Mouse (Mus musculus) ovary, adult 10 weeks (tissue): ENCODE results near the gene Krtcap2. TPM values are rescaled to one million over a fixed set of nuclear protein-coding genes. Genes with fewer than 3 reads are reported as not detected.

Experiments used
- polyA plus RNA-seq: library from polyadenylated mRNA; stranded (reverse); fragments of 350-450 nt; fragmentation: Illumina TruSeq; extraction: RNeasy Lipid Tissue Mini Kit (QIAGEN cat#74804); gene quantifications from one replicate; pipeline ENCODE4 v1.2.3, GENCODE M21; 2014

The Krtcap2 gene
- polyA plus RNA-seq, result 23.2 TPM

GRCm38 (mm10) chr3:89245688-89246171 is at the start of gene Krtcap2:
Krtcap2 (plus strand) TSS chr3:89245966.

DNA sequence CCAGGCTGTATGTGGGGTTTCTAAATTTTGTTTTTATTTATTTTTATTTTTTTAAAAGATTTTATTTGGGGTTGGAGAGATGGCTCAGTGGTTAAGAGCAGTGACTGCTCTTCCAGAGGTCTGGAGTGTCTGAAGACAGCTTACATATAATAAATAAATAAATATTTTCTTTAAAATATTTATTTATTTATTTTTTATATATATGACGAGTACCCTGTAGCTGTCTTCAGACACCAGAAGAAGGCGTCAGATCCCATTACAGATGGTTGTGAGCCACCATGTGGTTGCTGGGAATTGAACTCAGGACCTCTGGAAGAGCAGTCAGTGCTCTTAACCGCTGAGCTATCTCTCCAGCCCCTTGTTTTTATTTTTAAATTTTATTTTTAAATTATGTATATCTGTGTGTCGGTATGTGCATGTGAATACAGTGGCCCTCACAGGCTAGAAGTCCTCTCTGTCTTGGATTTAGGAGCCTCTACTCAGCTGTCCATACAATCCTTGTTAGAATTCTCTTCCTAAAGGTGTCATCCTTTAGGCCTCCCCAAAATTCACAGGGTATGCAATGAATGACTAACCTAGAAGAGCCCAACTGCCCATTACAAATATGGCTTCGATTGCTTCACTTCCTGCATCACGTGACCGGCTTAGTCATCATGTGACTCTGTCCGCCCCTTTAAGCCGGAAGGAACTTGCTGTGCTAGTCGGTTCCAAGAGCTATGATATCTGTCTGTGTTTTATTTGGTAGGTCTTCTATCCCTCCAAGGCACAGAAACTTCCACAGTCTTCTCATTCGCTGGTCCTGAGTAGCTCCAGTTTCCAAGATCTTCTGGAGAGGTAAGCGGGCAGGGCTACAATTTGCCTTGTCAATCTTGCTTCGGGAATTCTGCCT is 43.3 kb upstream of the Krtcap2 start, which contains the start of gene Gba:
Gene Gba, plus strand, starts transcription at position 676 of the 889 bp plus-strand sequence.

GRCm38 (mm10) chr3:89214681-89215411 is 30.9 kb upstream of the Krtcap2 start, which contains the start of gene Thbs3:
Thbs3 (plus strand) TSS chr3:89215180.

GRCm38 (mm10) chr3:89226900-89227299 is 18.9 kb upstream of the Krtcap2 start, which contains the start of gene Mtx1:
Mtx1 (minus strand) TSS chr3:89227088.

GRCm38 (mm10) chr3:89228836-89229235 is 16.9 kb upstream of the Krtcap2 start, which contains the start of gene Muc1:
Muc1 (plus strand) TSS chr3:89229057.

GRCm38 (mm10) chr3:89246261-89247100 is 715 bp downstream of the Krtcap2 start, which contains the start of gene Trim46:
Trim46 (minus strand) TSS chr3:89246309.

GRCm38 (mm10) chr3:89259076-89259475 is 13.3 kb downstream of the Krtcap2 start, which contains the start of gene Dpm3:
Dpm3 (plus strand) TSS chr3:89259358.

DNA sequence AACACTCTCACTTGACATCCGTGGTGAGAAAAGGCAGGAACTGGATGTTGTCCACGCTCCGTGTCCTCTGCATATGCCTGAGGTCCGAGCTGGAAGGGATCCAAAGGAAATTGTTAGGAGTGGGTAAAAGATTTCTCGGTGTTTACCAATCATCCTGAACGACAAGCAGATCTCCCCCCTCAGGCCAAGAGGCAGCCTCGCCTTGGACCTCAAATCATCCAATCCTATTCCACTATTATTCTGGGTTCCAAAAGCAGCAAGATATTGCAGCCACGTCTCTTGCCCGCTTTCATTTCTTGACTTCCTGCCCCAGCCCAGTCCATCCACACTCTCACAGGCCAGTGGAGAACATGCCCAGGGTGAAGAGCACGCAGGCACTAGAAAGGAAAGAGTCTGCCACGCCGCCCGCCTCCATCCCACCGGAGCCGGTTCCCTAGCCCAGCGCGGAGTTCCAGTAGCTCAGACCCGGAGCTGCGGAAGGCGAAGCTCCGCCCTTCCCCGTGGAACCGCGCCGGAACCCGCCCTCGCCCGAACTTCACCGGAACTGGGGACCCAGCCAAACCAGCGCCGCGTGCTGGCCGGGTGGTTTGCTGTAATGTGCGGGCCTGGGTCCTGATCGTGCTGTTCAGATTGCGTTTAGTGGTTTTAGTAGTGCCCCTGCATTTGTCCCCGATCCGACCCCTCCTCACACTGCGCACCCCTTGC is 24.4 kb downstream of the Krtcap2 start, which contains the start of gene Slc50a1:
Gene Slc50a1, minus strand, starts transcription at position 520 of the 705 bp plus-strand sequence.

DNA sequence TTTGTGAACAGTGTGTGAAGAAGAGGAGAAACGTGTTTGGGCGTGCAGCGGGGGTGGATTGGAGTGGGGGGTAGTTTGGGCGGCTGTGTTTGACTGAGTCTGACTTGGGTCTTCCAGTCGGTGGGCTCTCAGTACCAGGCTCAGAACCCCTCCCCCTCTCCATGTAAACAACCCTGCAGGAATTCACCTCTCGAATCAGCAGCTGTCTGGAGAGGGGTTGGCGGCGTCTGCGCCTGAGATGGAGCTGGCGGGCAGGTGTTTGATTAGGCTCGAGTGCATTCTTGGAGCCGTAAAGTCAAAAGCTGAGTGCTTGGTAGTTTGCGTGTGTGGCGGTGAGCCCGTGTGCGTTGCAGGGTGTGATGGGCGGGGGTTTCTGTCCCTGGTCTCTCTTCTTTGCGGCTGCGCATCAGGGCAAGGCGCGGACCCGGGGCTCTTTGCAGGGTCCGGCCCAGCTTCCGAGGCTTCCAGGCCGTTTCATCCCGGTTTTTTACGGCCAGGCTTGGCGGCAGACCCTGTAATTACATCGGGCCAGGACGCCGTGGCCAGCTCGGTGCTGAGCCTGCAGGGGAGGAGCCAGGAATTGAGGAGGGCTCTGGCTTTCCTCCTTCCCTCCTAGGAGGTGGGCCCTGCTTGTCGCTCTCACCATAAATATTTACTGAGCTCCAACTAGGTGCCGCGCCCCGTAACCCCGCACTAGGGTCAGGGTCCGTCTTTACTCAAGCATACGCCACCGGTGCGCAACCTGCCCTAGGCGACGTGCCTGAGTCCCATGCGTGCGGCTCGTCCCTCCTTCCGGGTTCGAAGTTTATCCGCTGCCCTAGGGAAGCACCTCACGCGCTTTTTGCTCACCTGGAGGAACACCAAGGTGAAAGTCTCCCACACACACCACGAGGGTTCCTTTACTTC is 35.1 kb downstream of the Krtcap2 start, which contains the start of gene Efna1:
Gene Efna1, minus strand, starts transcription at position 537 of the 906 bp plus-strand sequence.

Other genes starting within 250 kb of the Krtcap2 start
- 4.6 TPM for gene Rusc1, start 152.7 kb upstream of the Krtcap2 start, polyA plus RNA-seq
- gene Gm43738, start 144.9 kb upstream of the Krtcap2 start, polyA plus RNA-seq, result not detected
- 19.0 TPM for gene Fdps, start 144.0 kb upstream of the Krtcap2 start, polyA plus RNA-seq
- 0.48 TPM for gene Pklr, start 109.8 kb upstream of the Krtcap2 start, polyA plus RNA-seq
- not detected for gene Hcn3, start 85.8 kb upstream of the Krtcap2 start, polyA plus RNA-seq
- 13.0 TPM for gene Clk2, start 81.2 kb upstream of the Krtcap2 start, polyA plus RNA-seq
- 10.0 TPM for gene Scamp3, start 68.5 kb upstream of the Krtcap2 start, polyA plus RNA-seq
- gene Fam189b, start 62.8 kb upstream of the Krtcap2 start, polyA plus RNA-seq, result 0.48 TPM
- 9.7 TPM for gene Gba, start 43.0 kb upstream of the Krtcap2 start, polyA plus RNA-seq
- 0.57 TPM for gene Thbs3, start 30.8 kb upstream of the Krtcap2 start, polyA plus RNA-seq
- gene Mtx1, start 18.9 kb upstream of the Krtcap2 start, polyA plus RNA-seq, result 26.7 TPM
- 2.4 TPM for gene Muc1, start 16.9 kb upstream of the Krtcap2 start, polyA plus RNA-seq
- not detected for gene Trim46, start 343 bp downstream of the Krtcap2 start, polyA plus RNA-seq
- gene Dpm3, start 13.4 kb downstream of the Krtcap2 start, polyA plus RNA-seq, result not detected
- gene Slc50a1, start 24.6 kb downstream of the Krtcap2 start, polyA plus RNA-seq, result 15.4 TPM
- gene Efna1, start 35.2 kb downstream of the Krtcap2 start, polyA plus RNA-seq, result 4.2 TPM
- gene Efna3, start 77.0 kb downstream of the Krtcap2 start, polyA plus RNA-seq, result not detected
- not detected for gene Efna4, start 92.1 kb downstream of the Krtcap2 start, polyA plus RNA-seq
- gene Adam15, start 104.0 kb downstream of the Krtcap2 start, polyA plus RNA-seq, result 5.8 TPM
- gene Dcst2, start 116.0 kb downstream of the Krtcap2 start, polyA plus RNA-seq, result not detected
- gene Dcst1, start 119.3 kb downstream of the Krtcap2 start, polyA plus RNA-seq, result not detected
- 1.5 TPM for gene Zbtb7b, start 148.8 kb downstream of the Krtcap2 start, polyA plus RNA-seq
- gene Lenep, start 156.8 kb downstream of the Krtcap2 start, polyA plus RNA-seq, result 1.6 TPM
- 0.66 TPM for gene Flad1, start 165.9 kb downstream of the Krtcap2 start, polyA plus RNA-seq
- gene Cks1b, start 172.4 kb downstream of the Krtcap2 start, polyA plus RNA-seq, result 23.3 TPM
- 43.4 TPM for gene Shc1, start 172.5 kb downstream of the Krtcap2 start, polyA plus RNA-seq
- 10.8 TPM for gene Pygo2, start 184.2 kb downstream of the Krtcap2 start, polyA plus RNA-seq
- gene Pbxip1, start 190.7 kb downstream of the Krtcap2 start, polyA plus RNA-seq, result 18.8 TPM
- gene Pmvk, start 208.6 kb downstream of the Krtcap2 start, polyA plus RNA-seq, result 0.68 TPM